Mouse (Mus musculus) small intestine, adult 2 months (tissue): Measurements from ENCODE around the gene Gnaq. TPM values are rescaled to one million over a fixed set of nuclear protein-coding genes. Genes with fewer than 3 reads are reported as not detected.

Experiments used
- H3K27ac ChIP-seq: fragments of 200-500 bp; 2 replicates; pipeline ENCODE4 v1.5.1; 2012; ENCODE audit warnings: low read depth, low read length, control low read depth, inconsistent platforms; ENCODE audit not compliant: insufficient read depth
- H3K27me3 ChIP-seq: fragments of 200-500 bp; 2 replicates; pipeline ENCODE4 v1.6.1; 2012; ENCODE audit warnings: mild to moderate bottlenecking, moderate library complexity, low read length, inconsistent platforms; ENCODE audit not compliant: control insufficient read depth, insufficient read depth
- H3K36me3 ChIP-seq: fragments of 200-500 bp; 2 replicates; pipeline ENCODE4 v1.6.1; 2012; ENCODE audit warnings: mild to moderate bottlenecking, low read length, control low read depth, inconsistent platforms; ENCODE audit not compliant: control insufficient read depth, insufficient read depth
- H3K4me1 ChIP-seq: fragments of 200-500 bp; 2 replicates; pipeline ENCODE4 v1.6.1; 2012; ENCODE audit warnings: low read length, inconsistent platforms, mixed read lengths; ENCODE audit not compliant: control insufficient read depth, insufficient read depth, insufficient read length
- H3K4me3 ChIP-seq: fragments of 200-500 bp; 2 replicates; pipeline ENCODE4 v1.5.1; 2012; ENCODE audit warnings: low read depth, mild to moderate bottlenecking, control low read depth, inconsistent platforms, low read length, moderate library complexity
- CTCF ChIP-seq: fragments of 200-500 bp; IDR thresholded peaks from 2 replicates; pipeline ENCODE4 v1.5.1; 2012; ENCODE audit warnings: low read depth, mild to moderate bottlenecking, control low read depth, inconsistent platforms, low read length, moderate library complexity, mixed read lengths; ENCODE audit not compliant: insufficient replicate concordance, insufficient read length; ENCODE audit errors: extremely low read depth
- POLR2A ChIP-seq: fragments of 200-500 bp; IDR thresholded peaks from 2 replicates; pipeline ENCODE4 v1.6.1; 2012; ENCODE audit warnings: low read depth, mild to moderate bottlenecking, control low read depth, inconsistent platforms, low read length, moderate library complexity
- WGBS: fragments of 180-500 bp; shearing (Covaris S2); methylation state at CpG from one replicate; pipeline ENCODE4 v1.1.7; 2018; 5-methylcytosine and 5-hydroxymethylcytosine counted together
- polyA plus RNA-seq: library from polyadenylated mRNA; depleted of rRNA; stranded (reverse); fragments of >200 nt; gene quantifications from 2 replicates; pipeline ENCODE4 v1.2.3, GENCODE M21; 2012

The Gnaq gene
- polyA plus RNA-seq, 1 experiment = 16.1 TPM

DNA sequence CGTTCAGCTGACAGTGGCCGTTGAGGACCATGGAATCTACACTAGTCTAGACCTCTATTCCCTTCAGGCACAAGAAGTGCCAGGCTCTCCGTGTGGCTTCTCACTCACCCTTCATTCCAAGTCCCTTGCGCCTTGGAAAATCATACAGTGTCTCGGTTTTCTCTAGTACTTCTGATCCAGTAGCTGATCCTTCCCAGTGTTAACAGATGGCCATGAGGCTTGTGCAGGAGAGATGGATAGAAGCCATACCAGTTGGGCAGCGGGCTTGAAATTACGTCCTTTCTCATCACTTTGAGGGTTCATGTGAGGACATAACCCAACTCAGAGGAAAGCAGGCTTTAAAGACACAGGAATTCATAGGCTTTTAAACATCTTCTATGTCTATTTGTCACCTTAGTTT, 155.3 kb downstream of the Gnaq start:
- TF ChIP-seq CTCF (no peak), POLR2A (no peak)
- Histone ChIP-seq H3K27ac (no peak overlapping the region), H3K4me3 (no peak overlapping the region), H3K36me3 (no peaks in the 10 kb centered on the region), H3K27me3 (no peaks in the 10 kb centered on the region), H3K4me1 (peaks cover 5% of the 10 kb centered on the region; the same call in 1 of the 2 replicates)
- 89% methylated on average over 7 of the region's 7 CpGs for WGBS

DNA sequence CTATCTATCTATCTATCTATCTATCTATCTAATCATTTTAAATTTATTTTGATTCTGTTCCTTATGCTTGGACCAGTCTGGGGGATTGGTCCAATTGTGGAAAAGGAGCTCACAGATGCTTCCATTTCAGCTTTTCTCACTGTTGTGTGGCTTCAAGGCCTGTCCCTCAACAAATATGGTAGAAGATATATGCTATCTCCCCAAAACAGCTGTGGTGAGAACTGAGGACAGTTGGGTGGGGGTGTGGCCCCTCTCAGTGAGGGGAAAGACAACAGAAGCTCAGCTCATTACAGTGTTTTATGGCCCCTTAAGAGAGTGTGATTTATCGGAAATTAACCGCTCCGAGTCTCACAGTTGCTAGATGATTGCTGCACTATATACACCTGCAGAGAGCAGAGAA, 158.5 kb downstream of the Gnaq start:
- Histone ChIP-seq H3K27ac (no peak overlapping the region), H3K4me1 (no peaks in the 10 kb centered on the region), H3K36me3 (0 out of 2 replicates have a peak, but pooled peaks cover 1% of the 10 kb centered on the region), H3K4me3 (no peak overlapping the region), H3K27me3 (no peaks in the 10 kb centered on the region)
- no peak for TF ChIP-seq POLR2A
- TF ChIP-seq CTCF = no peak
- WGBS = 72% methylated on average over 3 of the region's 3 CpGs

DNA sequence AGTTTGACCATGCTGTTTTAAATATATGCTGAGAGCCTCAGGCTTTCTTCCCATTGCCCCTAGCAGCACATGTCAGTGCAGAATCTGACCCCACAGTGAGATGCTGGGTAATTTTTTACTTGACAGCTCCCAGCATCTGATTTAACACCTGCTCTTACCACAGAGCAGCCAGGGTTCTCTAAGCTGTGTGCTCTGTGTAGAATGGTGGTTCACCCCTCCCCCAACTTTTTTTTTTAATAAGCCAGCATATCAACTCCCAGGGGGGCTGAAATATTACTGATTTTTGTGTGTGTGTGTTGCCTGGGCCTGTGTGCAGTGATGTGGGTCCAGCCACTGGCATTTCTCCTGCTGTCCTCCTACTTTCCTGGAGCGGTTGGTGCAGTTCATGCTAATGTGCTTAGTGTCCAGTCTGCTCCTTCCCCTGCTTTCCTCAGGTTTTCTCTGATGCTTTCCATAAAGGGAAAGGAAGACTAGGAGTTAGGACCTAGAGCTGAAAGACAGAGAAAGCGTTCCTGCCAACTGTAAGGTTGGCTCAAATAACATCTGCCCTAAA, 159.5 kb downstream of the Gnaq start:
- 88% methylated on average over 2 of the region's 2 CpGs for WGBS
- Histone ChIP-seq H3K27me3 (no peaks in the 10 kb centered on the region), H3K27ac (no peak overlapping the region), H3K36me3 (0 out of 2 replicates have a peak, but pooled peaks cover 1% of the 10 kb centered on the region), H3K4me3 (no peak overlapping the region), H3K4me1 (no peaks in the 10 kb centered on the region)
- TF ChIP-seq CTCF (no peak), POLR2A (no peak)

DNA sequence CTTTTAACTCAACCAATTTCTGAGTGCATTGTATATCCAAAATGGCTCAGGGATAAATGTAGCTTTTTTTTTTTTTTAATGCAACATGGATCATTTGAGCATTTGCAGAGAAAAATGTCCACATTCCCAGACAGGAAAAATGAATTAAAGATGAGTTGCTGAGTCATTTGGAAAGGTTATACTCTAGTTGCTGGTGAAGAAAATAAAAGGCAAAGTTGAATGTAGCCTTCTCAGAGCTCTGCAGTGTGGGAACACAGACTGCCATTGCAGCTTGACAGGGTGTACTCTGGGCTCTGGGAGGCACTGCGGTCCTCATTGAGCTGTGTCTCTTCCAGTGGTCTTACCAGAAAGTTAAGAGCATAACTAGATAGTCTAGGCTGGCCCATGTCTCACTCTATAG, 160.3 kb downstream of the Gnaq start:
- 98% methylated on average over 1 of the region's 1 CpGs for WGBS
- Histone ChIP-seq H3K4me3 (no peak overlapping the region), H3K27me3 (no peaks in the 10 kb centered on the region), H3K4me1 (no peaks in the 10 kb centered on the region), H3K36me3 (0 out of 2 replicates have a peak, but pooled peaks cover 1% of the 10 kb centered on the region), H3K27ac (no peak overlapping the region)
- TF ChIP-seq CTCF (no peak), POLR2A (no peak)

DNA sequence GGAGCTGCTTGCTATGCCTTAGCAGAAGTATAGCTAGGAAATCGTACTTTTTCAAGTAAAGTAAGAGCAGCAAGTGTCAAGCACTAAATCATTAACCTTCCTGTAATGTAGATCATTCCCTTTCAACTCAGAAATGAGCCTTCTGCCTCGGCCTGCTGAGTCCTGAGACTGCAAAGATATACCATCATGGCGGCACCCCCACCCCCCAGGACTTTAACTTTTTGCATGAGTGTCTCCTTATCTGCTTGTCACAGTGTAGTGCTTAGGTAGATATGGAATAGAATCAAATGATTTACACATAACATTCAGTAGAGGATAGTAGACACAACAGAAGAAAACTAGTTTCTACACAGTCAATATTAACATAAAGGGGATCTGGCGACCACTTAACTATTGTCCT, 167.8 kb downstream of the Gnaq start:
- Histone ChIP-seq H3K27me3 (no peaks in the 10 kb centered on the region), H3K4me1 (no peaks in the 10 kb centered on the region), H3K27ac (no peak overlapping the region), H3K4me3 (no peak overlapping the region), H3K36me3 (0 out of 2 replicates have a peak, but pooled peaks cover 1% of the 10 kb centered on the region)
- no peak for TF ChIP-seq CTCF
- TF ChIP-seq POLR2A = no peak
- WGBS = 87% methylated on average over 4 of the region's 4 CpGs

DNA sequence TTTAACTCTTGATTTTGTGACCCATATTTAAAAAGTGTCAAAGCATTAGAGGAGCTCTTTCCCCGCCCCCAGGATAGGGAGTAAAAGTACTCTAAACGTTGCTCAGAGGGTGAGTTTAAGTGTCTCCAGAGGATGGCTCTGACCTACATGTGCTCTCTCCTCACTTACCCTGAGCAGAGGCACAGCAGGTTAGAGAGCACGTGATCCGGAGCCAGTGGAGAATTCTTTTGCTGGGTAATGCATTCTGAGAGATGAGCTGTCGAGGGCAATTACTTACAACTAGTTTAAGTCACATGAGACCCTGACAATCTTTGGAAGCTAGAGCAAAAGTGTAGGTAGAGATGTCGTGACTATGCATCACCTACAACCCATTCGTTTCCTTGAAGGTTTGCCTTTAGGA, 168.7 kb downstream of the Gnaq start:
- TF ChIP-seq POLR2A (no peak), CTCF (no peak)
- WGBS = 87% methylated on average over 7 of the region's 7 CpGs

DNA sequence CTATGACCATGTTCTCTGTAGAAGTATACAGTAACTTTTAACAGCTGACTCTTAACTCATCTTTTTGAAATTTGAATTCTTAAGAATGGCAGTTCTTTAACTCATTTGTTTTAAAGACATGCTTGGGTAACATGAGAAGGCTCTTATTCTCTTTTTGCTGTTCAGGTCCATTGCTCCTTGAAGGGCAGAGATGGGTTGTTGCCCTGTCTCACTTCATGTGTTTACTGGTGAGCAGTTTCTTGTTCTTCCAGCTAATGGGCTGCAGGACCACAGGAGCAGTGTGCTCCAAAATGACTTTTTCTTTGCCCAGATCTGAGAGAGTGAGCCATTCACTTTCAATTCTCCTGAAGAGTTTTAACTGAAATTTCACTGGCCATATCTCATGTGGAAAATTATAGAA, 176.4 kb downstream of the Gnaq start:
- Histone ChIP-seq H3K36me3 (no peaks in the 10 kb centered on the region), H3K4me3 (no peak overlapping the region), H3K27me3 (no peaks in the 10 kb centered on the region), H3K4me1 (no peaks in the 10 kb centered on the region), H3K27ac (no peak overlapping the region)
- no peak for TF ChIP-seq CTCF
- TF ChIP-seq POLR2A = no peak

More for the DNA sequence above, 168.7 kb downstream of the Gnaq start:
- H3K36me3 ChIP-seq = no peaks in the 10 kb centered on the region
- no peak overlapping the region for H3K4me3 ChIP-seq
- H3K27me3 ChIP-seq = no peaks in the 10 kb centered on the region
- no peaks in the 10 kb centered on the region for H3K4me1 ChIP-seq
- H3K27ac ChIP-seq = no peak overlapping the region

DNA sequence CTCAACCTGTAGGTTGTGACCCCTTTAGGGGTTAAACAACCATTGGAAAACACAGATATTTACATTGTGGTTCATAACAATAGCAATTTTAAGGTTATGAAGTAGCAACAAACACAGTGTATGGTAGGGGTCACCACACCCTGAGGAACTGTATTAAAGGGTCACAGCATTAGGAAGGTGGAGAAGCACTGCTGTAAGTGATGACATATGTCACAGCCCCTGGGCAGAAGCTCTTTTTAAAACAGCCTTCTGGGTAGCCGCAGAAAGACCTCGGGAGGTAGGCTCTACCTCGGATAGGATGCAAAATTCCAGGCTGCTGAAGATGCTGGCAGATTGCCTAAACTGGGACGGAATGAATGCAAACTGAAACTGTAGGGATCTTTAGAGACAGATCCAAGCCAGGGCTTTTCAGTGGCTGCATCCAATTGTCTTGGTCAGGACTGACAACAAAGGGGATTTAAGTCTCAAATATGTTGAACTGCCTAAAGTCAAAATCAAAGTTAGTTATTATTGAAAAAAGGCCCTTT, 181.7 kb downstream of the Gnaq start:
- Histone ChIP-seq H3K4me3 (no peak overlapping the region), H3K36me3 (peaks cover 5% of the 10 kb centered on the region), H3K27ac (no peak overlapping the region), H3K27me3 (no peaks in the 10 kb centered on the region), H3K4me1 (no peaks in the 10 kb centered on the region)
- TF ChIP-seq CTCF = no peak
- no peak for TF ChIP-seq POLR2A
- WGBS = 50% methylated on average over 4 of the region's 4 CpGs
